Mouse (Mus musculus) CH12.LX (cell line): Measurements from ENCODE around the gene Gm364.

Experiments used
- CTCF ChIP-seq, 2 experiments: IDR thresholded peaks in 1 of 2; conservative IDR thresholded peaks in 1 of 2; 2 replicates each; pipeline ENCODE4 v1.5.1; 2011 to 2012; ENCODE audit warnings: low read depth in 2 of 2, low read length in 2 of 2, improper control_type of control experiment in 1 of 2, inconsistent platforms in 1 of 2, mild to moderate bottlenecking in 1 of 2, moderate library complexity in 1 of 2
- EP300 ChIP-seq: IDR thresholded peaks from 2 replicates; pipeline ENCODE4 v1.6.1; 2011; ENCODE audit warnings: low read length, improper control_type of control experiment
- HCFC1 ChIP-seq: IDR thresholded peaks from 2 replicates; pipeline ENCODE4 v1.6.1; 2012; ENCODE audit warnings: low read depth, mild to moderate bottlenecking, inconsistent platforms, low read length, improper control_type of control experiment
- KAT2A ChIP-seq: IDR thresholded peaks from 2 replicates; pipeline ENCODE4 v1.6.1; 2012; ENCODE audit warnings: low read length, improper control_type of control experiment, inconsistent platforms; ENCODE audit not compliant: insufficient replicate concordance
- MAX ChIP-seq: IDR thresholded peaks from 2 replicates; pipeline ENCODE4 v1.6.1; 2011; ENCODE audit warnings: low read length, improper control_type of control experiment
- MAZ ChIP-seq: IDR thresholded peaks from 2 replicates; pipeline ENCODE4 v1.6.1; 2012; ENCODE audit warnings: low read depth, mild to moderate bottlenecking, inconsistent platforms, low read length, improper control_type of control experiment, moderate library complexity
- MEF2A ChIP-seq: IDR thresholded peaks from 2 replicates; pipeline ENCODE4 v1.6.1; 2014; ENCODE audit warnings: low read depth, mild to moderate bottlenecking, inconsistent platforms, low read length, improper control_type of control experiment, borderline replicate concordance
- NELFE ChIP-seq: IDR thresholded peaks from 2 replicates; pipeline ENCODE4 v1.6.1; 2011; ENCODE audit warnings: low read depth, low read length, improper control_type of control experiment
- POLR2A ChIP-seq: IDR thresholded peaks from 2 replicates; pipeline ENCODE4 v1.6.1; 2011; ENCODE audit warnings: low read depth, mild to moderate bottlenecking, improper control_type of control experiment, low read length
- TCF12 ChIP-seq: IDR thresholded peaks from 2 replicates; pipeline ENCODE4 v1.6.1; 2014; ENCODE audit warnings: low read depth, mild to moderate bottlenecking, inconsistent platforms, low read length, improper control_type of control experiment
- USF1 ChIP-seq: IDR thresholded peaks from 2 replicates; pipeline ENCODE4 v1.6.1; 2014; ENCODE audit warnings: low read depth, mild to moderate bottlenecking, inconsistent platforms, low read length, improper control_type of control experiment

DNA sequence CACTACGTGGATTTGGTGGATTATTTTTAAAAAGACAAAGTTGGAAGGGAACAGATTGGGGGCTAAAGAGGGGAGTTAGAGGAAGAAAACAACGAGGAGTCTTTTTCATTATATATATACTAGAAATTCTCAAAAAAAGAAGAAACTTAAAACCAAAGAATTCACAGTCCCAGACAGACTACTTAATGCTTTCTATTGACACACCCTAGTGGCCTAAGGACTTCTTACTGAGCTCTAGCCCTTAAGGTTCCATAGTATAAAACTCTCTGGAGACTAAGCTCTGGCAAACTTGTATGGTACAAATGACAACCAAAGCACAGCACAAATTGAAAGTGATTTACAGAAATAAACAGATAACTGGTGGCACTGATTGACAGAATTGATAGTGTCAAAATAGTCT is 34.9 kb upstream of the Gm364 start:
- TF ChIP-seq POLR2A = no peak
- no peak for TF ChIP-seq MEF2A
- no peak for TF ChIP-seq CTCF (conservative IDR thresholded peaks at IDR 0.05 in 1 of 2, IDR thresholded peaks at IDR 0.05 in 1 of 2; ENCODE audit: low read depth in 2 of 2, low read length in 2 of 2)
- no peak for TF ChIP-seq HCFC1
- TF ChIP-seq MAX = no peak
- TF ChIP-seq KAT2A = no peak
- no peak for TF ChIP-seq EP300
- no peak for TF ChIP-seq TCF12
- TF ChIP-seq NELFE = no peak
- no peak for TF ChIP-seq USF1
- TF ChIP-seq MAZ = no peak
